Mouse (Mus musculus) heart, adult 9 months (tissue): ENCODE measurements around the gene Corin.

Source experiments
- DNase-seq, 2 experiments: peaks; one replicate each; pipeline ENCODE4 v3.0.0; 2022; ENCODE audit warnings: low spot score in 2 of 2

The Corin gene

DNA sequence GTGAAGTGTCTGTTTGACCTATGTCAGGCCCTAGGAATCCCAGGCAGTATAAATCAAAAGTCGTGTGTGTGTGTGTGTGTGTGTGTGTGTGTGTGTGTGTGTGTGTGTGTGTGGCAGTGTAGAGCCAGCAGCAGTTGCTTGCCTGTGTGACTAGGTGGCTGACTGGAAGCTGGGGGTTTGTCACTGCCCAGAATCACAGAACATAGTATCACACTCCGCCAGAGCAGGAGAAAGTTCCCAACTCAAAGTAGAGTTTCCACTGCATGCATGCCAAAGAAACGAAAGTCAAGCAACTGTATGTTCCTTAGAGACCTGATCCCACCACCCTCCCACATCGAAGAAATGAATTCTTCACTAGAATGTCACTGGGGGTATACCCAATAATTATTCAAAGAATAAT is 61.3 kb downstream of the Corin start:
- no peak for DNase-seq

DNA sequence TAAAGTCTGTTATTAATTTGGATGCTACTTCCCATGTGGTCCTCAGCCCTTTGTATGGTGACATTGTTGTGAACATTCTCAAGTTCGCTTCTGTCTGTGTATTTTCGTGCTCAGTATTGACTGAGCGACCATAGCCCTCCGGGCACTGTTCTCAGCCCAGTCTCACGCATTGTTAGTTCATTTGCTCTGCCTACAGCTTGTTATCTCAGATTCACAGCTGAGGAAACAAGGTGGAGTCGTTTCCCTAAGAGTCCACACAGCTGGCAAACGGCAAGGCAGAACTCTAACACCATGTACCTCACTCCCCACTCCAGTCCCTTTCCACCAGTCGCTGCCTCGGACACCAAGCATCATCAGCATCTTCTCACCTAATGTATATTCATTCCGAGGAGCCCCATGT is 63.1 kb downstream of the Corin start:
- no peak for DNase-seq

DNA sequence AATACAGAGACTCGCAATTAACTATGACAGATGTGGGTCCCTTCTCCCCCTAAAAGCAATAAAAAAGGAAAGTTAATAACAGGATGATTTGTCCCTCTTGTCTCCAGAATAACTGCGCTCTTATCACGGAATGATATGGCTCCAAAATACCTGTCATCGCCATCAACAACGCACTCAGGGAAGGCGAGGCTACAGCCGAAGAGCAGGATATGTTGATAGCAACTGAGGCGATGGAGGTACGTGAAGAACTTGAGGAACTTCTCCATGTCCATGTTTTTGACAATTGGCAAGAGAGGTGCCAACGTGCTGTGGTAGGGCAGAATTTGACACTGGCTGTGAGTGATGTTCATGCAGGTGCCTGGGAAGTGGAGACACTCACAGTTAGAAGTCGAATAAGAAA is 69.2 kb downstream of the Corin start:
- peak; percentile 46 to 59 for DNase-seq

DNA sequence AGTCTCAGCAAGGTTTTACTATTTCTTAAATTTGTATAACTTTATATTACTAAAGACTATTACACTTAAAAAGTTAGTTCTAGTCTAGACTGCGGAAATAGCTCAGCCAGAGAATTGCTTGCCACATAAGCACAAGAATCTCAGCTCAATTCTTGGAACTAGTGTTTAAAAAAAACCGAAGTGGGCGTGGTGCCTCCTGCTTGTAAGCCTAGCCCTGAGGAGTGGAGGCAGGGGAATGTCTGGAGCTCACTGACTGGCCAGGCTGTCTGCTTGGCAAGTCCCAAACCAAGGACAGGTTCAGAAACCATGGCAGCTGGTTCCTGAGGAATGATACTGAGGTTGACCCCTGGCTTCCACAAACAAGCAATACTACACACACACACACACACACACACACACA is 72.4 kb downstream of the Corin start:
- no peak for DNase-seq

DNA sequence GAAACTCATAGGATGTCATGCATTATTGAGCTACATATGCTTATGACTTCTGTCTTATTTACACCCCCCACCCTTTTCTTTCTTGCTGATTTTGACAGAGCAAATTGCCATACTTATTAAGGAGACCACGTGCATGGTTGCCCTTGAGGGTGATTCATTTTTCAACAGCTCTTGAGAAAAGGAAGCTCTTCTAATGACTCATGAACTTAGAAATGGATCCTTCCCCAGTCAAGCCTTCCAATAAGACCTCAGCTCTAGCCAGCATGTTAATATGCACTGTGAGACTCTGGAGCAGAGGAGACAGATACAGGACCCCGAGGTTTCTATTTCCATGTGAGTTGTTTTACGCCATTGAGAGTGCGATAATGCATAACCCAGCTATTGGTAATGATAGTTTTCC is 76.7 kb downstream of the Corin start:
- DNase-seq: no peak

DNA sequence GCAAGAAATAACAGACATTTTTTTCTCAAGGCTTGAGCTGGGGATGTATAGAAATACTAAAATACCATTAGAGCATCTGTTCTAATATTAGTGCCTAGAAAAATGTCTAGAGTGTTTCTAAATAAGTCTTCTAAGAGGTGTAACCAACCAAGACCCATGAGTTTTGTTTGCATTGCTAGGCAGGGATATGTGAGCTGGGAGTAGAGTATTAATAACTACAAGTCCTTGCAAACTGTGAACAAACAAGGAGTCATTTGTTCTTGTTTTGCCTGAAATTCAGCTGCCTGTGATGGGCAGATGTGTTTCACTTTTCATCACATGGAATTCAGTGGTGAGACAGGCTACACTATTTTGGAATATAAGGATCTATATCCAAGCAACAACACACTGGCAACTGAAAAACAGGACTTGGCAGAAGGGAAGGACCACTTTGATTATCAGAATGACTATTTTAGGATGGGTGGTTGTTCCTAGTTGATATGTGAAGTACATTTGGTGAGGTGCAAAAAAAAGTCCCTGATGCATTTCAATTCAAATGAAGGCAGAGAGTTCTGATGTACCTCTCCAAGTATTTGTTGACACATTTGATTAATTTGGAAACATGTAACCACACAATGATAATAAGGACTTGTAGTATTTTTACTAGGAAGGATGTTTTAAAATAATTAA is 78.8 kb downstream of the Corin start:
- peak; percentile 39 to 57 for DNase-seq

DNA sequence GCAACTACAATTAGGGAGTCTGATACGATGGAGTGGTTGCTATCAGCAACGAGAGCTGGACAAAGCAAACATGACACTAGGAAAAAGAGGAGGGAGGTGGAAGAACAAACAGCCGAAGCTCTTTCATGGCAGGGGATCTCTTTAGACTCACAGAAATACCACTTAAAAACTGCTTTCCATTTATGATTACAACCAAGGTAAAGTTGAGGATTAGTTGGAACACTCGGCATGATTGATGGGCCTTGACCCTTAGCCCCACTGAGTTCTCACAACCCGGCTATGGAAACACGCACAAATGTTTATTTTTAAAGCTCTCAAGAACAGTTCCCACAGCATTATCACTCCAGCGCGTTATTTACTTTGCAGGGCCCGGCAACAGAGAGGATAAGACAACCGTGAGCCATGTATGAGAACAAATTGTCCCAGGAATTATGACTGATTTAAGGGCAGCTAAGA is 92.4 kb downstream of the Corin start:
- DNase-seq: peak; percentile 68 to 76

DNA sequence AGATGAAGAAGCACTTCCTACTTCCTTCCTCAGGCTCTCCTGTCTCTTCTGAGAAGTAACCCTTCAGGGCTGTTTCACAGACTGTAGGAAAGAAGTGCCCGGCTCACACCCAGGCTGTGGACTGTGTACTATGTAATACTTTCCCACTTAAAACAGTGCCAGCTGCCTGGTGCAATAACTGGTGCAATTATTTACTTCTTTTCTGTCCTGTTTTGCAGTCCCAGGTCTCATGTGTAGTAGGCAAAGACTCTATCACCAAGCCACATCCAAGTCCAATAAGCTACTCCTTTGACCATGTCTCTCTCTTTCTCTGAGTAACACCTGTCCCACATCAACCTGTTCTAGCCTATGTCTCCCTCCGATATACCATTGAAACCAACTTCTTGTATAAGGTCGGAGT is 93.4 kb downstream of the Corin start:
- DNase-seq: no peak

DNA sequence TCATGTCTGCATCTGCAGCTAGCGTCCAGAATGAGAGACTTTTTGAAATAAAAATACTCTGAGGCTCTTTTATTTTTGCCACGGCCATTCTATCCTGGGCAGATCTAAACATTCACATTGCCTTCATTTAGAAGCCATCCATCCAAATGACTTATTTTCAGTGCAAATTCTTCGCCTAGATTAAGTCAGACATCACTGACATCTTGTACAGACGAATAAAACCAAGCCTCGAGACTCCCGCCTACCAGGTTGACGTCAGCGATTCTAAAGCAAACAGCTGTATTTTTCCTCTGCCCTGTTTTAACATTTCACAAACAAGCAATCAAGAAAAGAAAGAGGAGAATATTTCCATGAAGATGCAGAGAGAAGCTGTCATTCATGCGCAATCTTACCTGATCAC is 100.9 kb downstream of the Corin start:
- DNase-seq: no peak

DNA sequence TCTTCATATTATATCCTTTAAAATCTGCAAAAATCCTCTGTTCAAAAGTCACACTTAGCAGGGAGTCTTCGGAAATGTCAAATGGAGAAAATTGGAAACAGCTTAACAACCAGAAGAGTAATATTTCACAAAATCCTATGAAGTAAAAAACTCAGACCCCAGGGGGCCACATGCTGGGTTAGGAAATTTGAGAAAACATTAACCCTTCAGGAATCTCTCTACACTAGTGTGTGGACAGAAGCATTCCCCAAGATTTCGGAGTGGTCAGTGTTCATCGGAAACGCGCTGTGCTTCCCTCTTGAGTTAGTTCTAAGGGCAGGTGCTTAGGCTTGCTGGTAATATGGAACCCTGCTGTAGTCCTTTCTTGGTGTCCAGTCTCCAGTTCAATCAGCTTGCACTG is 101.4 kb downstream of the Corin start:
- DNase-seq: no peak

DNA sequence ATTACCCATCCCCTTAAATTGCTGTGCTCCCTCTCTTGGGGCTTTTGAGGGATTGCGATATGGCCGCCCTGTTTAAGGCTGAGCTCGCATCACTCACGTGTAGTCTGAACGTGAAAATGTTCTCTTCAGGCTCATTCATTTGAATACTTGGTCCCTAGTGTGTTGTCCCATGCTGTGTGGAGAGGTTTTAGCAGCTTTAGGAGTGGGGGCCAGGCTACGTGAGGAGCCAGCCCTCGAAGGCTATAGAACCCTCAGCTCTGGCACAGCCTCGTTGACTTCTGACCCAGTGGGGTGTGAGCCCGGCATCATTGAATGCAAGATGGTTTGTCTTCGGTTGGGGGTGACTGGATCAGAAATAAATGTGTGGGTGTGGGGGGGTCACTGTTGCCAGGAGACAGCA is 102.5 kb downstream of the Corin start:
- no peak for DNase-seq

DNA sequence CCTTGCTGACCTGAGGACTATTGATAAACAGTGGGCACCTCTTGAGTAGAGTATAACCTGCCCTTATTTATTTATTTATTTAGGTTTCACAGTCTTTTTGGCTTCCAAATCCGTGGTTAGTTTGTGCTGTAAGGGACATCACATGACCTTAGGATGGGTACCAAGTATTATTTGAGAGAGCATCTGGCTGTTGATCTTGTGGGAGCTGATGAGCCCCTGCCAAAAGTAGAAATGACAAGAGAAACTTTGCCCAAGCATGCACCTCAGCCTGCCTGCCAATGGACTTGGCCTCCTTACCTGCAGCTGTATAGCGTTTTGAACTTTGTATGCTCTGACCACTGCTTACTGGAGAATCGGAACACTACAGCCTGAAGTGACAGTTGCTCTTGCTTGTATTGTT is 103.0 kb downstream of the Corin start:
- DNase-seq: no peak

DNA sequence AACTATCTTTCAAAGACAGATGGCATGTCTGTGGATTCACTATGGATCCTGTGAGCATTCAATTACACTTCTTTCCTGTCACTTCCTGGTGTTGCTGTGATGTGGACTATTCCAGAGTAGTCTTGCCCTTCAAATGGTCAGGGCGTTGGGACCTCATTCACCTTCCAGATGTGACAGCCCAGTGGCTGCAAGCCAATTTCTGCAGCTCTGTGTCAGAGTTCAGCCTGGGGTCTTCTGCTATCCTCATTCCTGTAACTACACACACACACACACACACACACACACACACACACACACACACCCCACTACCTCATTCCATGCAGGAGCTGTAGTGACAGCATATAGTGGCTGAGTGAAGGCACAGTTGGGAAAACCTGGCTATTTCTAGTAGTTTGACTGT is 122.1 kb downstream of the Corin start:
- DNase-seq: no peak

DNA sequence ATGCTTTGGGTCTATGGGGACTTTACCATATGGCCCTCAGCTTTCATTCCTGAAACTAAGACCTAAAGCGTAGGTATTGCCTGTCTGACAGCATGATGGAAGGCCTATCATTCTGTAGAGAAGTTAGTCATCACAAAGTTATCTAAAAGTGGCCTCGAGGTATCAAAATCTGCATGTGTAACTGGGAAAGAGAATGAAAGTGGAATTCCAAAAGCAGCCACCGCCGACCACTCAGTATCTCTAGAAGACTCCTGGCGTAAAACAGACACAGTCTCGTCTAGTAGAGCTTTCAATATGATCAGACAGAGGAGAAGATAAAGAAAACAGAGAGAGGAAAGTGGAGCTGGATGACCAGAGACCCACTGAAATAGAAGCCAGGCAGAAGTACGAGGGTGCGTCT is 123.7 kb downstream of the Corin start:
- no peak for DNase-seq

DNA sequence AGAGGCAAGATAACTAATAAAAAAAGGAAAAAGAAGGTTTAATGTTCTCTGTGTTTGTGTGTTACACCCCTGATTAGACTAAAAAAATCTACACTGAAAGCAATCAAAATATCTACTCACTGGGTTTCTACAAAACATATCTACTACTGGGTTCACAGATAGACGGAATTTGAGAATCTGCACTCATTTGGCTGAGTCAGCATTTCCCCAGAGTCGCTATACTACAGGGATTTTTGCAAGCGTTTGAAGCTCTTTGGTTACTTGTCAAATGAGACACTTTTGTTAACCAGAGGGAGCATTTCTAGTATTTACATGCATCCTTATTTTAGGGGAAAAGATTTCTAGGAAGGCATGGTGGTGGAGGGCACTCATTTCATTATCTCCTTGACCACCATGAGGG is 136.3 kb downstream of the Corin start:
- no peak for DNase-seq

DNA sequence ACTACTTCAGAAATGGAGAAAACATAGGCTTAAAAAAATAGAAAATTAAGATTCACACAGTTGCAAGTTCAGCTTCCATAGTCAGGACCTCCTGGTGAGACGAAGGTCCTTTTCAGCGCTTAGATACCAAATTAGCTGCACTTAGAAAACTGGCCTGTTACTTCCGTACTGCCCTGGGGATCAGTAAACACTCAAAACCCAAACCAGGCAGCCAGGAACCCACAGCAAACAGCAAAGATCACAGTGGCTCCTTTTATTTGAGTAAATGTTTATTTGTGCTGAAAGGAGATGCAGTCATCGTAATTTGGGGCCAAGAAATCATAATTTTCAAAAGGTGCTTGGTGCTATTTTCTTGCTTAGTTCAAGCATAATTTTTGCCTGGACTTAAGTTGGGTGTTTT is 138.5 kb downstream of the Corin start:
- no peak for DNase-seq

DNA sequence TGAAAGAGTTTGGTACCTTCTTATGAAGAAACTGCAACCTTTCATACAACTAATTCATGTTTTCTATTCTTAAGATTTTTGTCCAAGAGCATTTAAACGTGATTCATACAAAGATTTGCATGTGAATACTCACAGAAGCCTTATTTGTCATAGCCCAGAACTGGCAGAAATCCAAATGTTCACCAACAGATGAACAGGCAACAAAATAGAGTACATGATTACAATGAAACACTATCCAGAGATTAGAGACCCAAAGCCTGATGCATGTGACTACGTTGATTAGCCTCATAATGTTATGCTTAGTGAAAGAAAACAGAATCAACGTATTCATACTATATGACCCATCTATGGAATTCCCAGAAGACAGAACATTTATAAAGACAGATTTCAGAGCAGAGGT is 140.4 kb downstream of the Corin start:
- DNase-seq: no peak

DNA sequence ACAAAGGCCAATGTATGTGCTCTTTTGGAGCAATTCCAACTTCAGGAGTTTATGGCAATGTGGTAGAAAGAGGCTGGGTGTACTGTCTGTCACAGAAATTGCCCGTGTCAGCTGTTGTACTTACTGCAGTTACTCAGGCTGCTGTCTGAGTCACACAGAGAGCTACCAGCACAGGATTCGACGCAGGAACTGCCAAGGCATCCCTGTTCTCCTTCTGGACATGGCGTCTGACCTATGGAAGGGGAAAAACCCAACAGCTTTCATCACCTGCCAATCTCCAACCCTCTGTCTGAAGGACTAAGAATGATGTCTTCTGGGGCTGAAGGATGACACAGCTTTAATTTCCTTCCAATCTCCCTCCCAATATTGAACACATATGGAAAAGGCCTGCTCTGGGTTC is 150.5 kb downstream of the Corin start:
- no peak for DNase-seq

DNA sequence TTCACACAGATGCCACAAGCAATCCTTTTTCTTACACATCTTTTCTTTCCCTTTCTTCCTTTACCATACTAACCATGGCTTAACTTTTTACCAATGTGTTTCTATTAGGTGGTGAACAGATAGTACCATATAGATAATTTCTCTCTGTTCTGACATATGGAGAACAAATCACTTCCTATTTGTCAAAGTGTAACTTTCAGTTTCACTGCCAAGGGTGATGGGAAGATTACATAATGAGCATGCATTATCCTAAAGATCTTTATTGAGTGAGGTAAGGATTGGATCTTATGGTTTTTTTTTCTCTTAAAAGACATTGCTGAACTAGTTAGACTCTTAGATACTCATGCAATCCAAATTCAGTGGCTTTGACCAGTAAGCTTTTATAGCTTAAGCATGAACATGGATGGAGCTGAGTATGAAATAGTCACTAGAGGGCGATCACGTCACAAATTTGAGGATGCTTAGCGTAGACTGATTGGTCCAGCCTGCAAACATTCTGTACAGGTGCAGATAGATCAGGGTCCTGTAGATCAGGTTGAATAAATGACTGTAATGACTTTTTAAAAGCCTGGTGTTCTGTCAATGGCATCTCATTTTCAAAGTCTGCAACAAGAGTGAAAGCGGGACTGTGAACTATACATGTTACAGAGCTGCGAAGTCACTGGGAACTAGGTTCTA is 154.1 kb downstream of the Corin start:
- DNase-seq: peak in 1 of 2 experiments; percentile 7

DNA sequence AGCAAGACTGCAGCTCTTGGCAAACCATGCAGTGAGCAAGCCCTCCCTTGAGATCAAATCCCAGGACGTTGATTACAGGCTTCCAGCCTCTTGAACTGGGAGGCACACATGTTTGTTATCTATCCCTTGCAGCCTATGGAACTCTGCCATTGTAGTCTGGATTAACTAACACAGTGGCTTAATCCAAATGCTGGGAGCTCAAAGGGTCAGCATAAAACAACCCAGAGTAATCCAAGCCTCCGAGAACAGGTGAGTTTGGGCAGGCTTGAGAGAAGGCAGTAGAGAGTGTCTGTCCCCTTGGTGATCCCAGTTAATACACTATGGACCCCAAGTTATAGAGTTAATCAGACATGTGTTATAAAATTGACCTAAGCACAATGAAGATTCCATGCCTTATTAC is 155.7 kb downstream of the Corin start:
- DNase-seq: no peak

DNA sequence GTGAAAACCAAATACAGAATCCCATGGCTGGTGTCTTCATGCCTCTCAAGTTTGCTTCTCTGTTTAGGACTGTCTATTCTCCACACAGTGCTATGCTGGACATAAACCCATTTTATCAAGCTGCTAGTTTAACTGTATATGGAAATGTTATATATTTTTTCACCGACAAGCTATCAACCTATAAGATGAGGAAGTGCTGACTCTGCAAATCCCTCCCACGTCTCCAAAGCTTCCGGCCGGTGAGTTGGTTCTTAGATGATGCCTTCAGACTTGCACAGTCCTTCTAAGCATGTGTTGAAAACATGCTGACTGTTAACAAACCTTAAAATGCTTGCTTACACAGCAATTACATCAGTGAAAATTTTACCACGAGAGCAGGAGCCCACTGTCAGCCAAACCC is 168.4 kb downstream of the Corin start:
- DNase-seq: no peak

DNA sequence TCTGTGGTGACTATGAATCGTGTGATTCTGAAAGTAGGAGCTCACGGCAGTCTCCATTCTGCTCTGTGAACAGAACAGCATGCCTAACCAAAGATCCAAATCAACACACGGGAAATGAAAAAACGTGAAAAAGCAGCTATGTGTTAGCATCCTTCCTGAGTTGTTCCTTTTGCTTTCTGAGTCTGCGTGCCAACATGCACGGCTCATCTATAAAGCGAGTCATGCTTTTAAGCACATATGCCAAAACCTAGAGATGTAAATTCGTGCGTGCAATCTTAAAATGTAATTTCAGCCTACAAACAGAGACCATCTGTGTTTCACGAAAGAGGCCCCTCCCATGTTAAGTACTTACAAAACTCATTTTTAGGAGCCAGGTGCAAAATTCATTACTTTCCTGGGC is 171.4 kb downstream of the Corin start:
- DNase-seq: no peak

DNA sequence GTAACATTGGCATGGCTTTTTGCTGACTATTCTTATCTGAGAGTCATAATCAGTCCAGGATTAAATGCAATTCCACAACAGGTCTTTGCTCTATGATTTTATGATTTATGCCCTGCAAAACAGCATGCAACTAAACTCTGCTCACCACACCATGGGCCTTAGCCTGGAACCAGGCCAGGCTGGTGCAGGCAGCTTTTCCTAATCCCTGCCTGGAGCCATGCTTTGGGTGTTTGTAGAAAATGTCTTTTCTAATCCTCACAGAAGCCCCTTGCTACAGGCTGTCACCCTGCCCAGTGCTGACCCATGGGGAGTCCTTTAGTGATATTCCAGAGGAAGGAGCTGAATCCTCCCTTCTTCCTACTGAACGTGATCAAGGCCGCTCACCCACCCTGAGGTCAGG is 173.1 kb downstream of the Corin start:
- DNase-seq: no peak

DNA sequence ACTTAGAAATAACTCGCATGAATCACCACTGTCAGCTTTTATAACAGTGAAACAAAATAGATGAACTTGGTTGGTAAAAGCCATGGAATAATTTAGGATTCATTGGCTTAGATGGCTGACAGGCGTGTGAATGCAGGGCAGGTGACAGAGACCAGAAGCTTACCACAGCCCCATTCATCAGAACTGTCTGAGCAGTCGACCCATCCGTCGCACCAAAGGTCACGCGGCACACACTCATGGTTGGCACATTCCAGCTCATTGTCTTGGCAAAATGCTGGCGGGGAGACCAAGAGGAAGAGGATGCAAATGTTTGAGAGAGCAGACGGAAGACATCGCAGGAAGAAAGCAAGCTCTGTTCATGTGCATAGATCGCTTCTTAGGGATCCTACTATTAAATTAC is 173.6 kb downstream of the Corin start:
- DNase-seq: no peak
